ENCODE assay signal across 16 mouse cellular contexts in the genomic region with DNA sequence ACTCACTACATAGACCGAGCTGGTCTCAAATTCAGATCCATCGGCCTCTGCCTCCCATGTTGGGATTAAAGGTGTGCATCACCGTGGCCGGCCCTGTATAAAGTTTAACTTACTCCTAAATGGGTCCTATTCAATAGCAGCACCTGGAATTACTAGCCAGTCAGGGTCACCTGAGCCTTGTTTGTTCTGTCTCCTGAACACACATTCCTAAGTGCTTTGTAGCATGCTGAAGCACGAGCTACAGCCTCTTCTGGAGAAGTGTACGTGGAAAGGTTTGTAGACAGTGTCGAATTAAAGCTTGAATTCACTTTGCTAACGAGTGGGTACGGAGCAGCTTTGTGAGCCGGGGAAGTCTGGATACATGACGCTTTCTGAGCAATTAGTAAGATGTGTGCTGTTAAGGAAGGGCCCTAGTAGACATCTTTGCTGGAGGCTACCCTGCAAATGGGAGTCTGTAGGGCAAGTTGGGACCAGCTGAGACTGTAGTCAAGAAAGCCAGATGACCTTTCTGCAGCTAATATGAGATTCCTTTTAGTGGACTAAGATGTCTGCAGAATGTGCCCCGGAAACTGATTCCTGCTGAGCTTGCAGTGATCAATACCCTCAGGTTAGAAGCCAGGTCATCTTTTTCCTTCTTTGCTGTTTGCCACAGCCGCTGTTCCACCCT. TPM values are rescaled to one million over a fixed set of nuclear protein-coding genes. Genes with fewer than 3 reads are reported as not detected.
A peak's percentile ranks its signal among the peaks of the same experiment; 100 is the strongest.
DNase-seq lines count a peak whose midpoint lies in the region; ATAC-seq and TF ChIP-seq lines count a peak whose summit lies in the region.
"Had no signal": no experiment of that assay in that cellular context is flagged by ENCODE, and none has a peak within 500 bp of the region (broad histone marks: within the 10 kb centered on the region; RNA-seq: fewer than 3 reads in every experiment).

No protein-coding gene starts in this region.

- H3K4me2 ChIP-seq in hindbrain, embryonic 12.5 days (replicated peaks) = no peak overlapping the region
- H3K4me2 ChIP-seq in hindbrain, postnatal 0 days (ENCODE audit: low read depth, low read length) = no peak overlapping the region
- no peak overlapping the region for H3K4me2 ChIP-seq in embryonic facial prominence, embryonic 11.5 days (ENCODE audit: low read depth, low read length)
- H3K4me2 ChIP-seq in kidney, embryonic 14.5 days (replicated peaks; ENCODE audit: low read depth, low read length) = no peak overlapping the region
- no peak overlapping the region for H3K4me2 ChIP-seq in liver, embryonic 11.5 days
- H3K4me2 ChIP-seq: midbrain, embryonic 13.5 days had no signal

- no peak for DNase-seq in hindbrain, postnatal 0 days (ENCODE audit: low spot score)
- peak; percentile 22 for DNase-seq in embryonic facial prominence, embryonic 11.5 days (ENCODE audit: low spot score)
- peak; percentile 54 for DNase-seq in lung, postnatal 25 days (ENCODE audit: low spot score)
- no peak for DNase-seq in urinary bladder, postnatal 10 days (ENCODE audit: low spot score)
- DNase-seq in liver, embryonic 11.5 days (ENCODE audit: low spot score) = no peak
- DNase-seq in cerebellum, postnatal 4 days (ENCODE audit: low spot score in 2 of 2) = no peak
- DNase-seq: B cell, adult 2 months; cerebellum, adult 11 months; heart, adult 11 months; heart, postnatal 36 days; retina, postnatal 1 day had no signal

- H3K36me3 ChIP-seq in hindbrain, embryonic 12.5 days = no peaks in the 10 kb centered on the region
- no peaks in the 10 kb centered on the region for H3K36me3 ChIP-seq in hindbrain, postnatal 0 days (ENCODE audit: insufficient read depth, low read length)
- no peaks in the 10 kb centered on the region for H3K36me3 ChIP-seq in embryonic facial prominence, embryonic 11.5 days (replicated peaks; ENCODE audit: control insufficient read depth, insufficient read depth, low read depth, low read length)
- no peaks in the 10 kb centered on the region for H3K36me3 ChIP-seq in kidney, embryonic 14.5 days (ENCODE audit: control insufficient read depth, insufficient read depth, low read length)
- no peaks in the 10 kb centered on the region for H3K36me3 ChIP-seq in liver, embryonic 11.5 days (ENCODE audit: control insufficient read depth, insufficient read depth, low read length)
- H3K36me3 ChIP-seq: midbrain, embryonic 13.5 days had no signal

- no peaks in the 10 kb centered on the region for H3K27me3 ChIP-seq in hindbrain, embryonic 12.5 days
- H3K27me3 ChIP-seq in hindbrain, postnatal 0 days (ENCODE audit: insufficient read depth, low read length) = no peaks in the 10 kb centered on the region
- no peaks in the 10 kb centered on the region for H3K27me3 ChIP-seq in embryonic facial prominence, embryonic 11.5 days (ENCODE audit: control insufficient read depth, insufficient read depth, low read length)
- H3K27me3 ChIP-seq in kidney, embryonic 14.5 days (ENCODE audit: control insufficient read depth, insufficient read depth, low read length) = no peaks in the 10 kb centered on the region
- no peaks in the 10 kb centered on the region for H3K27me3 ChIP-seq in liver, embryonic 11.5 days (replicated peaks; ENCODE audit: control insufficient read depth, insufficient read depth, low read length)
- H3K27me3 ChIP-seq: midbrain, embryonic 13.5 days had no signal

- WGBS in hindbrain, embryonic 12.5 days = 77% methylated on average over 13 of the region's 13 CpGs
- 77% methylated on average over 13 of the region's 13 CpGs for WGBS in hindbrain, postnatal 0 days
- WGBS in embryonic facial prominence, embryonic 11.5 days = 69% methylated on average over 13 of the region's 13 CpGs
- WGBS in kidney, embryonic 14.5 days = 58% methylated on average over 13 of the region's 13 CpGs
- WGBS in liver, embryonic 11.5 days = 75% methylated on average over 13 of the region's 13 CpGs

- H3K9ac ChIP-seq in hindbrain, embryonic 12.5 days = no peak overlapping the region
- no peak overlapping the region for H3K9ac ChIP-seq in hindbrain, postnatal 0 days (replicated peaks; ENCODE audit: low read length)
- H3K9ac ChIP-seq in embryonic facial prominence, embryonic 11.5 days (replicated peaks; ENCODE audit: low read length) = no peak overlapping the region
- no peak overlapping the region for H3K9ac ChIP-seq in kidney, embryonic 14.5 days (ENCODE audit: low read depth, low read length)
- H3K9ac ChIP-seq in liver, embryonic 11.5 days (ENCODE audit: low read depth, low read length) = no peak overlapping the region
- H3K9ac ChIP-seq: liver, embryonic 14.5 days; midbrain, embryonic 13.5 days had no signal

- H3K9me3 ChIP-seq in hindbrain, embryonic 12.5 days (replicated peaks) = no peaks in the 10 kb centered on the region
- H3K9me3 ChIP-seq in hindbrain, postnatal 0 days (ENCODE audit: low read length) = no peaks in the 10 kb centered on the region
- H3K9me3 ChIP-seq in embryonic facial prominence, embryonic 11.5 days (replicated peaks; ENCODE audit: control insufficient read depth, low read length) = no peaks in the 10 kb centered on the region
- no peaks in the 10 kb centered on the region for H3K9me3 ChIP-seq in kidney, embryonic 14.5 days (ENCODE audit: control insufficient read depth, low read length)
- H3K9me3 ChIP-seq in liver, embryonic 11.5 days (ENCODE audit: control insufficient read depth, low read length) = no peaks in the 10 kb centered on the region
- H3K9me3 ChIP-seq: midbrain, embryonic 13.5 days had no signal

- no peak for ATAC-seq in hindbrain, embryonic 12.5 days (ENCODE audit: low FRiP score)
- ATAC-seq in hindbrain, postnatal 0 days = no peak
- no peak for ATAC-seq in embryonic facial prominence, embryonic 11.5 days (replicated peaks; ENCODE audit: insufficient number of reproducible peaks, low FRiP score, low TSS enrichment, low read depth)
- ATAC-seq in kidney, embryonic 14.5 days (ENCODE audit: low FRiP score, low TSS enrichment) = peak; percentile 13; the same call in 1 of the 2 replicates
- ATAC-seq in liver, embryonic 11.5 days (replicated peaks; ENCODE audit: low FRiP score) = no peak
- ATAC-seq: midbrain, embryonic 13.5 days had no signal

- peak overlapping the region; percentile 35; the same call in 1 of the 2 replicates for H3K27ac ChIP-seq in hindbrain, embryonic 12.5 days
- H3K27ac ChIP-seq in hindbrain, postnatal 0 days = no peak overlapping the region
- H3K27ac ChIP-seq in embryonic facial prominence, embryonic 11.5 days (replicated peaks; ENCODE audit: low read depth, low read length) = 0 out of 2 replicates have a peak overlapping the region, but pooled peaks have one; percentile 32
- H3K27ac ChIP-seq in kidney, embryonic 14.5 days (ENCODE audit: low read depth, low read length) = peak overlapping the region; percentile 68; the same call in 1 of the 2 replicates
- no peak overlapping the region for H3K27ac ChIP-seq in liver, embryonic 11.5 days (ENCODE audit: low read depth, low read length)
- H3K27ac ChIP-seq: left cerebral cortex, adult 2 months; liver, embryonic 14.5 days; midbrain, embryonic 13.5 days had no signal

- peaks cover 55% of the 10 kb centered on the region for H3K4me1 ChIP-seq in hindbrain, embryonic 12.5 days
- H3K4me1 ChIP-seq in hindbrain, postnatal 0 days (ENCODE audit: insufficient read depth, low read length) = peaks cover 36% of the 10 kb centered on the region
- peaks cover 11% of the 10 kb centered on the region for H3K4me1 ChIP-seq in embryonic facial prominence, embryonic 11.5 days (ENCODE audit: control insufficient read depth, insufficient read depth, low read length)
- peaks cover 47% of the 10 kb centered on the region for H3K4me1 ChIP-seq in kidney, embryonic 14.5 days (ENCODE audit: control insufficient read depth, insufficient read depth, low read length)
- H3K4me1 ChIP-seq in liver, embryonic 11.5 days (replicated peaks; ENCODE audit: control insufficient read depth, insufficient read depth, low read length) = peaks cover 11% of the 10 kb centered on the region

- no peak overlapping the region for H3K4me3 ChIP-seq in hindbrain, embryonic 12.5 days
- H3K4me3 ChIP-seq in hindbrain, postnatal 0 days (ENCODE audit: low read length) = no peak overlapping the region
- H3K4me3 ChIP-seq in embryonic facial prominence, embryonic 11.5 days (ENCODE audit: low read depth, low read length) = no peak overlapping the region
- H3K4me3 ChIP-seq in kidney, embryonic 14.5 days (ENCODE audit: low read length) = no peak overlapping the region
- no peak overlapping the region for H3K4me3 ChIP-seq in liver, embryonic 11.5 days (ENCODE audit: low read depth, low read length)
- H3K4me3 ChIP-seq: left cerebral cortex, adult 2 months; midbrain, embryonic 13.5 days had no signal

- TF ChIP-seq CTCF in hindbrain, postnatal 0 days (IDR thresholded peaks at IDR 0.05; ENCODE audit: low read depth) = no peak

RNA-seq across cellular contexts. Expression of gene Srp9, which starts 32.7 kb away (rescaled TPM):
- 158 and 167 TPM in 2 replicates for polyA plus RNA-seq in hindbrain, embryonic 12.5 days (2016; fragmentation: Nextera tagmentation; extraction: Ambion mirVana)
- total RNA-seq in hindbrain, postnatal 0 days (2014; rRNA removed) = 61.4 and 63.9 TPM in 2 replicates
- 168 and 179 TPM in 2 replicates for polyA plus RNA-seq in hindbrain, postnatal 0 days (2015; fragmentation: Nextera tagmentation; extraction: Ambion mirVana)
- 188 and 200 TPM in 2 replicates for polyA plus RNA-seq in embryonic facial prominence, embryonic 11.5 days (2014; fragmentation: Nextera tagmentation; extraction: Ambion mirVana)
- 155 and 197 TPM in 2 replicates for polyA plus RNA-seq in kidney, embryonic 14.5 days (2014; fragmentation: Nextera tagmentation; extraction: Ambion mirVana)
- 147 and 160 TPM in 2 replicates for polyA plus RNA-seq in liver, embryonic 11.5 days (2014; fragmentation: Nextera tagmentation; extraction: Ambion mirVana)

Comparison
In these comparisons a context has a peak if more than half of its experiments do, and no peak if none do; other contexts are left out.
1. H3K27ac ChIP-seq: peak in hindbrain, embryonic 12.5 days (single experiment), embryonic facial prominence, embryonic 11.5 days (single experiment) and kidney, embryonic 14.5 days (single experiment); none in hindbrain, postnatal 0 days (single experiment) and liver, embryonic 11.5 days (single experiment).
2. DNase-seq: peak in embryonic facial prominence, embryonic 11.5 days (single experiment) and lung, postnatal 25 days (single experiment); none in hindbrain, postnatal 0 days (single experiment), urinary bladder, postnatal 10 days (single experiment), liver, embryonic 11.5 days (single experiment) and cerebellum, postnatal 4 days (0 of 2).